Mouse (Mus musculus): ENCODE results near the gene Atxn7l1. TPM values are rescaled to one million over a fixed set of nuclear protein-coding genes. Genes with fewer than 3 reads are reported as not detected.

Gene Atxn7l1
- total RNA-seq, 1 experiment: 3.9 TPM

DNA sequence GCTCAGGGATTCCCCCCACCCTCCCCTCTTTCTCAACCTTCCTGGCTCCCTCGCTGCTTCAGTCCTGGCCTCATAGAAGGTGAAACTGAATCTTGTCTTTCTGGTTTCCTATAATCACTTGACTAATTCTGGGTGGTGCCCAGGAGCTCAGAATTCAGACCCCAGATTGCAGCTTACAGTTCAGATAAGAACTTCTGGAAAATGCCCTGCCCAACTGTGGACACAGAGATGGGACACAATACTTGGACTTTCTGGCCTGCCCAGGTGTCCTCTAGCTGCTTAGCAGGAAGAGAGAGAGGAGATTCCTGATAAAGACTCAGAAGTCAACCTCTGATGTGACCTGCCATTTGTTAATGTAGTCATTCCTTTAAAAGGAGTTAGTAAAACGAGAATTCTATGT is 131.7 kb downstream of the Atxn7l1 start:
- Histone ChIP-seq H3K4me1 (ENCODE audit: control insufficient read depth in 2 of 2, insufficient read depth in 2 of 2, low read length in 2 of 2, poor library complexity in 1 of 2) (no peaks in the 10 kb centered on the region), H3K36me3 (ENCODE audit: control insufficient read depth, insufficient read depth, low read length, poor library complexity, severe bottlenecking) (no peaks in the 10 kb centered on the region), H3K9me3 (ENCODE audit: control insufficient read depth, insufficient read depth, low read depth, low read length) (no peaks in the 10 kb centered on the region), H3K27ac (ENCODE audit: insufficient read depth, low read depth, low read length, poor library complexity, severe bottlenecking) (no peak overlapping the region), H3K4me3 (ENCODE audit: insufficient read depth in 1 of 2, low read depth in 1 of 2, low read length in 2 of 2, poor library complexity in 1 of 2, severe bottlenecking in 1 of 2) (no peak overlapping the region), H3K9ac (ENCODE audit: insufficient read depth, low read depth, low read length, poor library complexity, severe bottlenecking) (no peak overlapping the region)
- no peak for TF ChIP-seq ZC3H11A (IDR thresholded peaks at IDR 0.05; ENCODE audit: borderline replicate concordance, low read depth, low read length)
- TF ChIP-seq HCFC1 (IDR thresholded peaks at IDR 0.05; ENCODE audit: borderline replicate concordance, insufficient read depth, low read length): no peak
- TF ChIP-seq ZNF384 (IDR thresholded peaks at IDR 0.05; ENCODE audit: low read depth, low read length): no peak
- no peak for TF ChIP-seq MAFK (IDR thresholded peaks at IDR 0.05; ENCODE audit: insufficient read depth, low read depth, low read length)
- TF ChIP-seq CHD2 (IDR thresholded peaks at IDR 0.05; ENCODE audit: low read depth, low read length): no peak
- in situ Hi-C loops (cut with MboI; ENCODE audit: low sequenced_read_pairs in 2 of 2, unreplicated experiment in 2 of 2): no loop called here
- no peak for DNase-seq (ENCODE audit: low read depth, low spot score)

DNA sequence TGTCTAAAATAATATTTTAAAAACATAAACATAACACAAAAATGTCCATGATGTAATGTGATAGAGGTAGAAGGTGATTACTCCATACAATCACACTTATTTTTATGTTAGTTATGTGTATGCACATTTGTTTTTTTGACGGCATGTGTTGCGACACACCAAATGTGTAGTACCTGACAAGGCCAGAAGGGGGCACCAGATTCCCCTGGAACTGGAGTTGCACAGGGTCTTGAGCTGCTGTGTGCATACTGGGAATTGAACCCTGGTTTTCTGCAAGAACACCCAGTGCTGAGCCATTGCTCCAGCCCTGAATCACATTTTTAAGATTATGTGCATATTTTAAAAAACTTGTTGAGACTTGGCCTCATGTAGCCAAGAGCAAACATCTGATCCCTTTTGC is 133.3 kb downstream of the Atxn7l1 start:
- DNase-seq (ENCODE audit: low read depth, low spot score): no peak
- Histone ChIP-seq H3K36me3 (ENCODE audit: control insufficient read depth, insufficient read depth, low read length, poor library complexity, severe bottlenecking) (no peaks in the 10 kb centered on the region), H3K9me3 (ENCODE audit: control insufficient read depth, insufficient read depth, low read depth, low read length) (no peaks in the 10 kb centered on the region), H3K4me3 (ENCODE audit: insufficient read depth in 1 of 2, low read depth in 1 of 2, low read length in 2 of 2, poor library complexity in 1 of 2, severe bottlenecking in 1 of 2) (no peak overlapping the region), H3K9ac (ENCODE audit: insufficient read depth, low read depth, low read length, poor library complexity, severe bottlenecking) (no peak overlapping the region), H3K4me1 (ENCODE audit: control insufficient read depth in 2 of 2, insufficient read depth in 2 of 2, low read length in 2 of 2, poor library complexity in 1 of 2) (no peaks in the 10 kb centered on the region), H3K27ac (ENCODE audit: insufficient read depth, low read depth, low read length, poor library complexity, severe bottlenecking) (no peak overlapping the region)
- no peak for TF ChIP-seq CHD2 (IDR thresholded peaks at IDR 0.05; ENCODE audit: low read depth, low read length)
- peak; percentile 27; the same call in 1 of the 2 replicates for TF ChIP-seq ZC3H11A (IDR thresholded peaks at IDR 0.05; ENCODE audit: borderline replicate concordance, low read depth, low read length)
- in situ Hi-C loops (cut with MboI; ENCODE audit: low sequenced_read_pairs in 2 of 2, unreplicated experiment in 2 of 2): loop anchor here in 1 of 2 experiments (5.0 kb wide), 1 partner anchor 51 kb away; no protein-coding TSS in a partner anchor

DNA sequence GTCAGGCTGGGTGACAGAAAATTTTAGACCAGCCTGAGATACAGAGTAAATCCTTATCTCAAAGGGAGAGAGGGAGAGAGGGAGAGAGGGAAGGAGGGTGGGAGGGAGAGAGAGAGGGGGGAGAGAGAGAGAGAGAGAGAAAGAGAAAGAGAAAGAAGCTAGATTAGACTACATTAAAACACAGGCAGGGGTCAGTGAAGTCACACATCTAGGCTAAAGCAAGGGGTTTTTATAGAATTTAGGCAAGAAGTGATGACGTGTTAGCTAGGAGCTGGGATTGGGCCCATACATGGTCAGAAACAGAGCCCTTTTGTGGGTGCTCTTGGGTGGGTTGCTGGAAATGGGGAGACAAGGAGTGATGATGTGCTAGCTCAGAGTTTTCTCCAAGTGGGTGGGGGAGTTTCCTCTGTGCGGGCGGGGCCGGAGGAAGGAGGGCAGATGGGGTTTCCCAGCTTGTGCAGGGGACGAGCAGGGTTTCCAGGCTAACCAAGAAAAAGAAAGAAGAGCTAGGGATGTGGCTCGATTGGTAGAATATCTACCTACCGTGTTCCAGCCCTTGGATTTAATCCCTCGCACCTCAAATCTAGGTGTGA is 136.9 kb downstream of the Atxn7l1 start:
- Histone ChIP-seq H3K9me3 (ENCODE audit: control insufficient read depth, insufficient read depth, low read depth, low read length) (no peaks in the 10 kb centered on the region), H3K4me3 (ENCODE audit: insufficient read depth in 1 of 2, low read depth in 1 of 2, low read length in 2 of 2, poor library complexity in 1 of 2, severe bottlenecking in 1 of 2) (no peak overlapping the region), H3K27ac (ENCODE audit: insufficient read depth, low read depth, low read length, poor library complexity, severe bottlenecking) (no peak overlapping the region), H3K9ac (ENCODE audit: insufficient read depth, low read depth, low read length, poor library complexity, severe bottlenecking) (no peak overlapping the region), H3K36me3 (ENCODE audit: control insufficient read depth, insufficient read depth, low read length, poor library complexity, severe bottlenecking) (no peaks in the 10 kb centered on the region), H3K4me1 (ENCODE audit: control insufficient read depth in 2 of 2, insufficient read depth in 2 of 2, low read length in 2 of 2, poor library complexity in 1 of 2) (no peaks in the 10 kb centered on the region; a peak in 1 of 4 replicates)
- no peak for DNase-seq (ENCODE audit: low read depth, low spot score)
- TF ChIP-seq ZNF384 (IDR thresholded peaks at IDR 0.05; ENCODE audit: low read depth, low read length) (no peak), MAFK (IDR thresholded peaks at IDR 0.05; ENCODE audit: insufficient read depth, low read depth, low read length) (no peak), CHD2 (IDR thresholded peaks at IDR 0.05; ENCODE audit: low read depth, low read length) (no peak), ZC3H11A (IDR thresholded peaks at IDR 0.05; ENCODE audit: borderline replicate concordance, low read depth, low read length) (no peak), HCFC1 (IDR thresholded peaks at IDR 0.05; ENCODE audit: borderline replicate concordance, insufficient read depth, low read length) (no peak)
- in situ Hi-C loops (cut with MboI; ENCODE audit: low sequenced_read_pairs in 2 of 2, unreplicated experiment in 2 of 2): loop anchor here in 1 of 2 experiments (5.0 kb wide), 1 partner anchor 48 kb away; no protein-coding TSS in a partner anchor

- no peaks in the 10 kb centered on the region; a peak in 1 of 4 replicates for H3K4me1 ChIP-seq (ENCODE audit: control insufficient read depth in 2 of 2, insufficient read depth in 2 of 2, low read length in 2 of 2, poor library complexity in 1 of 2)
- no peaks in the 10 kb centered on the region for H3K36me3 ChIP-seq (ENCODE audit: control insufficient read depth, insufficient read depth, low read length, poor library complexity, severe bottlenecking)
- DNase-seq (ENCODE audit: low read depth, low spot score): no peak
- TF ChIP-seq ZC3H11A (IDR thresholded peaks at IDR 0.05; ENCODE audit: borderline replicate concordance, low read depth, low read length): no peak
- no peak for TF ChIP-seq ZNF384 (IDR thresholded peaks at IDR 0.05; ENCODE audit: low read depth, low read length)
- no peak for TF ChIP-seq HCFC1 (IDR thresholded peaks at IDR 0.05; ENCODE audit: borderline replicate concordance, insufficient read depth, low read length)
- TF ChIP-seq CHD2 (IDR thresholded peaks at IDR 0.05; ENCODE audit: low read depth, low read length): no peak
- no peak for TF ChIP-seq MAFK (IDR thresholded peaks at IDR 0.05; ENCODE audit: insufficient read depth, low read depth, low read length)
- no peaks in the 10 kb centered on the region for H3K9me3 ChIP-seq (ENCODE audit: control insufficient read depth, insufficient read depth, low read depth, low read length)
- no peak overlapping the region for H3K27ac ChIP-seq (ENCODE audit: insufficient read depth, low read depth, low read length, poor library complexity, severe bottlenecking)
- H3K9ac ChIP-seq (ENCODE audit: insufficient read depth, low read depth, low read length, poor library complexity, severe bottlenecking): no peak overlapping the region
- no peak overlapping the region for H3K4me3 ChIP-seq (ENCODE audit: insufficient read depth in 1 of 2, low read depth in 1 of 2, low read length in 2 of 2, poor library complexity in 1 of 2, severe bottlenecking in 1 of 2)
- in situ Hi-C loops (cut with MboI; ENCODE audit: low sequenced_read_pairs in 2 of 2, unreplicated experiment in 2 of 2): no loop called here
Measured at GRCm38 (mm10) chr12:33285354-33285753, 137.9 kb downstream of the Atxn7l1 start.
